Mouse (Mus musculus): ENCODE data around the gene Ttyh1.

DNA sequence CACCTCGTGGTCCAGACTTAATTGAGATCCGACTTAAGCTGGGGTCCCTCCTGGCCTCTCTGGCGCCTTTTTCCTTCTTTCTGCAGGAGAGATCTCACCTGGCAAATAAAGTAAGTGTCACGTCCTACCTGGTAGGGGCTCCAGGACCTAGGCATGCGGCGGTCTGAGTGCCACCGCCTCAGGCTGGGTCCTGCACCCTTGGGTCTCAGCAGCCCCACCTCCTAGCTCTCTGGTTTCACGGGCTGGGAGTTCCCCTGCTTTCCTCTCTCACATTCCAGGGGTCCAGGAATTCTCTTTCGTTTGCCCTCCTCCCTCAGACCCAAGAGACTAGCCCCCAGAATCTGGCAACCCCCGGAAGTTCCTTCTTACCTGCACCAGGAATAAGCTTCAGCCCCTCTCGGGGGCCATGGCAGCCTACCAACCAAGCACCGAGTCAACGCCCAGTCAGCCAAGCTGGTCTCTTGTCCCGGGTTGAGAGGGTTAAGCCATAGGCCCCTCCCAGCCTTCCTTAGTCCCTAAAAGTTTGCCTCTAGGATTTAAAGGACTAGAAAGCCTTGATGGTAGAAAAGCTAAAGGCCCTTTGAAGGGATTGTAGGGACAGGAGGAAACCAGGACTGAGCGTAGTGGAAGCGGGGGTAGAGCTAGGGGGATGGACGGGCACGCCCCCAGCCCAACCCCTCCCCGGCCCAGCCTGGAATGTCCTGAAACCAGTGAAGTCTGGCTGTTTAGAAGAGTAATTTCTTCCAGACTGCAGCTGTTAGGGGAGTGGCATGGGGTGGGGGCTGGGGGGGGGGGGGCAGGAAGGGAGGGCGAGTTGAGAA is 45.1 kb downstream of the Ttyh1 start, which contains the start of gene Cdc42ep5:
- no peak for TF ChIP-seq ZNF384 (IDR thresholded peaks at IDR 0.05; ENCODE audit: low read depth, low read length)
- TF ChIP-seq ZKSCAN1 (IDR thresholded peaks at IDR 0.05; ENCODE audit: borderline replicate concordance, low read depth, low read length) = no peak
